Mouse (Mus musculus) liver, embryonic 14.5 days (tissue): ENCODE measurements around the gene Mepce.

Source experiments
- CTCF ChIP-seq: IDR thresholded peaks from 2 replicates; pipeline ENCODE4 v1.5.1; 2016; ENCODE audit warnings: antibody characterized with exemption, low read depth, control low read depth
- EP300 ChIP-seq: IDR thresholded peaks from 2 replicates; pipeline ENCODE4 v1.6.1; 2016; ENCODE audit warnings: antibody characterized with exemption, low read depth

GRCm38 (mm10) chr5:137758921-137759534 is 28.4 kb downstream of the Mepce start:
- no peak for TF ChIP-seq CTCF
- no peak for TF ChIP-seq EP300
